Mouse (Mus musculus) lung, adult 2 months (tissue): ENCODE data around the gene Cfap61.

ENCODE experiments used
- CTCF ChIP-seq: fragments of 200-500 bp; IDR thresholded peaks from 2 replicates; pipeline ENCODE4 v1.5.1; 2011; ENCODE audit warnings: mild to moderate bottlenecking, low read length, control low read depth; ENCODE audit not compliant: insufficient read depth
- POLR2A ChIP-seq: fragments of 200-500 bp; IDR thresholded peaks from 2 replicates; pipeline ENCODE4 v1.6.1; 2011; ENCODE audit warnings: low read depth, mild to moderate bottlenecking, control low read depth, low read length, borderline replicate concordance; ENCODE audit errors: extremely low read depth

DNA sequence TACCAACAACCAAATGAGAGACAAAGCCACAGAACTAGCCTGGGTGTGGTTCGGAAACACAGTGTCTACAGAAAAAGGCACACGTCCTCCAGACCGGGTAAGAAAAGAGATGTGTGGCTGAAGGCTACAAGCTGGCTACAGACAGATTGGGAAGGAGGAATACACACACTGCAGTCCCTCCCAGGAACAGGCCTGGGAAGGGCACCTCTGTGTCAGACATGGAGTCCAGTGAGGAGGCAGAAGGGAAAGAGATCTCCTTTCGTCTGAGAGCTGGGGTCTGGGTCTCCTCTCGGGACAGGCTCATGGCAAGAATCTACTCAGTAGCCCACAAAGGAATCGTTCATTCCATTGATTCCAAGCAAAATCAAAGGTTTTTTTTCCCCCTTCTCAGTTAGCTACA lies 170.8 kb downstream of the Cfap61 start:
- TF ChIP-seq POLR2A (no peak), CTCF (no peak)
